Mouse (Mus musculus) liver, adult 2 months (tissue): Measurements from ENCODE around the gene Tmem28.

Experiments used
- CTCF ChIP-seq: fragments of 200-500 bp; IDR thresholded peaks from 2 replicates; pipeline ENCODE4 v1.5.1; 2011; ENCODE audit warnings: low read depth, low read length, control low read depth
- POLR2A ChIP-seq: fragments of 200-500 bp; IDR thresholded peaks from 2 replicates; pipeline ENCODE4 v1.6.1; 2011; ENCODE audit warnings: low read length, control low read depth; ENCODE audit not compliant: insufficient read depth; ENCODE audit errors: extremely low read depth

DNA sequence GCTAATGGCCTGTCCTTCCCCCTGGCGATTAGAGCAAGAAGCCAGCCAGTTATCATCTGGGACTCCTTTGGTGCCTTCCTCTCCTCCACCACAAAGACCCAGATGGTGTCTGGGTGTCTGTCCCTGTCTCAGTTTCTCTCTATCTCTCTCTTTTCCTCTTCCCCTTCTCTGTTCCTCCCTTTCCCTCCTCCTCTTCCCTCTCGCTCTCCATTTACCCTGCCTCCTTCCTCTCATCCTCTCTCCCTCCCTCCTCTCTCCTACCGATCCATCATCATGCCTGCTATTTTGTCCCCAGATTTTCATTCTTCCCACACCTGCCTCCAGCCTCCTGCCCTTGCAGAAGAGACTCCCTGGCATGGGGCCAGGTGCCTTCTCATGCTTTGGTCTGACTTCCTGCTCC, 33.0 kb downstream of the Tmem28 start:
- no peak for TF ChIP-seq CTCF
- no peak for TF ChIP-seq POLR2A
